Mouse (Mus musculus): Measurements from ENCODE around the gene Syt3. TPM values are rescaled to one million over a fixed set of nuclear protein-coding genes. Genes with fewer than 3 reads are reported as not detected.

Syt3 gene
- polyA plus RNA-seq, 1 experiment from 2014 or later, result 2.3 TPM

DNA sequence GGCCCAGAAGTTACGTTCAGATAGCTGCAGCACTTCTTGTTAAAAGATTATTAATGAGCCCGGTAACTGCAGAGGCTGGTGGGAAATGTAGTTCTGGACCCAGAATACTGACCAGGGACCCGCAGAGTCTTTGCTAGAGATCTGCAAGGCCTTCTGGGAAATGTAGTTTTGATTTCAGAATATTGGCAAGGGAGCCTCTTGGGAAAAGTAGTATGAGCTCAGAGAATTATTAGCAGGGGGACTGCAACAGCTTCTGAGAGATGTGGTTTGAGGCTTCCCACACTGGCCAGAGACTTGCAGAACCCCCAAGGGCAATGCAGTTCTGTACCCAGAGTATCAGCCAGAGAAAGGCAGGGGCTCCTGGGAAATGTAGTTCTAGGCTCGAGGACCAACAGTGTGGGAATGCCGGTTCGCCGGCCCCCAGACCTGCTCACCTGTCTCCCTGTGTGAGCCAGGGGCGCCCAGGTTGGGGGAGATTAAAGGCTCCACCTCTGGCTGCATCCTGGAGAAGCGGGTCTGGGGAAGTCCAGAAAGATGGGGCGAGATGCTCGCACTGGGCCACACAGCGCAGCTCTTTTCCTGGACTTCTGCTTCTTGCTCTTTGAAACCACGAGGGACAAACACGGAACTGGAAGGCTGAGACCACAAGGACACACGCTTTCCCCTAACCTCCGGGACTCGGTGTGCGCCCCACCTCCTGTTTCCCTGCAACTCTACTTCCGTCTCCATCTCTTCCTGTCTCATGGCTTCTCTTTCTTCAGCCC lies 9.8 kb upstream of the Syt3 start:
- peak overlapping the region; percentile 71 for H3K4me3 ChIP-seq (ENCODE audit: low read length)
- H3K36me3 ChIP-seq (ENCODE audit: control insufficient read depth, insufficient read depth, low read length), result no peaks in the 10 kb centered on the region
- no peaks in the 10 kb centered on the region for H3K9me3 ChIP-seq (ENCODE audit: control insufficient read depth, low read length)
- peak overlapping the region; percentile 88 for H3K4me2 ChIP-seq (ENCODE audit: low read depth, low read length)
- peaks cover 14% of the 10 kb centered on the region for H3K4me1 ChIP-seq (replicated peaks; ENCODE audit: control insufficient read depth, insufficient read depth, low read length)
- no peaks in the 10 kb centered on the region for H3K27me3 ChIP-seq (ENCODE audit: control insufficient read depth, insufficient read depth, low read depth, low read length)
- under 1% methylated on average over 19 of the region's 19 CpGs for WGBS
- H3K27ac ChIP-seq (ENCODE audit: low read length), result peak overlapping the region; percentile 76
- peak; percentile 92 for ATAC-seq (ENCODE audit: low read depth)
- H3K9ac ChIP-seq (ENCODE audit: low read length), result peak overlapping the region; percentile 76

DNA sequence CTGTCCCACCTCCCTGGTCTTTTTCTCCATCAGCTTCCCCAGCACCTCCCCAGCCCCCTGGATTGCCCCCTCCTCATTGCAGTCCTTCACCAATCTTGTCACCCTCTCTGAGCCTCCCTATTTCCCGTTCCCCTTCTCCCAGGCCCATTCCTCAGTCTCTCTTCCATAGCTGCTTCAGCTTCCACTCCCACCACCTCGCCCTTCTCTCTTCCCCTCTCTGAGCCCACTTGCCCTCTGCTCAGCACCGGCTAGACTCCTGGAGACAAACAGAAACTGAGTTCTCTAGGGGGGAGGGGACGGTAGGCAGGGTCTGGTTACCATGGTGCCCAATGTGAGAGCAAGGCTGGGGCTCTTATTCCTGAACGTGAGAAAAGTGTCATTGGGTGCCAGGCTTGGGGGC lies 9.1 kb upstream of the Syt3 start:
- Histone ChIP-seq H3K36me3 (ENCODE audit: control insufficient read depth, insufficient read depth, low read length) (no peaks in the 10 kb centered on the region), H3K9ac (ENCODE audit: low read length) (peak overlapping the region; percentile 76), H3K4me3 (ENCODE audit: low read length) (peak overlapping the region; percentile 71), H3K4me1 (replicated peaks; ENCODE audit: control insufficient read depth, insufficient read depth, low read length) (peaks cover 14% of the 10 kb centered on the region), H3K27me3 (ENCODE audit: control insufficient read depth, insufficient read depth, low read depth, low read length) (no peaks in the 10 kb centered on the region), H3K27ac (ENCODE audit: low read length) (peak overlapping the region; percentile 76), H3K9me3 (ENCODE audit: control insufficient read depth, low read length) (no peaks in the 10 kb centered on the region), H3K4me2 (ENCODE audit: low read depth, low read length) (peak overlapping the region; percentile 88)
- WGBS, result 5% methylated on average over 5 of the region's 5 CpGs
- 0 out of 2 replicates have a peak, but pooled peaks have one; percentile 18 for ATAC-seq (ENCODE audit: low read depth)

DNA sequence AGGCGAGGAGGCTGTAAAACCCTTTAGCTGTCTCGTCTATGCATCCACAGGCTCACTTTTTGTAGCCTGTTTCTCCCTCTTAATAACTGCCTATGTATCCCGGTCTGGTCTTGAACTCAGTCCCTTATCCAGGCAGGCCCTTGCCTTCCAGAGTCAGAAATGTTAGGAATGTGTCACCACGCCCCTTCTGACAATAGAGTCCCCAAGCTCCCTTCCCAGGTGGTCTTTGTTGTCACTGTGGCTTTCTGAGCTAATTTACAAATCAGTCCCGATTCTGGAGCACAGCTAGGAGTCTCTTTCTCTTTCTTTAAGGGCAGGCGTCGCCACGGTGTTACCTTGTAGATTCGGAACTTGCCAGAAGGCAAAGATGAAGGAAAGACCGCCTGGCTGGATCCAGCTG lies 8.7 kb upstream of the Syt3 start:
- no peaks in the 10 kb centered on the region for H3K27me3 ChIP-seq (ENCODE audit: control insufficient read depth, insufficient read depth, low read depth, low read length)
- no peak for ATAC-seq (ENCODE audit: low read depth)
- H3K4me1 ChIP-seq (replicated peaks; ENCODE audit: control insufficient read depth, insufficient read depth, low read length), result peaks cover 14% of the 10 kb centered on the region
- H3K4me3 ChIP-seq (ENCODE audit: low read length), result peak overlapping the region; percentile 71; the same call in 1 of the 2 replicates
- H3K36me3 ChIP-seq (ENCODE audit: control insufficient read depth, insufficient read depth, low read length), result no peaks in the 10 kb centered on the region
- WGBS, result 8% methylated on average over 10 of the region's 10 CpGs
- no peak overlapping the region for H3K9ac ChIP-seq (ENCODE audit: low read length)
- peak overlapping the region; percentile 76 for H3K27ac ChIP-seq (ENCODE audit: low read length)
- H3K4me2 ChIP-seq (ENCODE audit: low read depth, low read length), result peak overlapping the region; percentile 88
- no peaks in the 10 kb centered on the region for H3K9me3 ChIP-seq (ENCODE audit: control insufficient read depth, low read length)

DNA sequence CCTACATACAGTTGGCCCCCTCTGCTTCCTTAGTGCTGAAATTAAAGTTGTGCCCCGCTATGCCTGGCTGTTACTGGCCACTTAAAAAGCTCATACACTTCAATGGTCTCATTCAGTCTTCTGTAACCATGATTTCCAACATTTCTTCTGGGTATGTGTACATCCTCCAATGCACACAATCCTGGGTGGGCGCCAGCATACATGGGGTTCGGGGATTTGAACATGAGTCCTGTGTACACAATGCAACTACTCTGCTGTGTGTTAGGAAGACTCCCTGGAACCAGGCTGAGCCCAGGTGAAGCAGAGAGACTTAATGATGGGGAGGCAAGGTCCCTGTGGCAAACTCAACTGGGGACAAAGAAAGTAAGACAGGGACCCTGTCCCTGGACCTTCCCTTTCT lies 8.1 kb upstream of the Syt3 start:
- H3K4me3 ChIP-seq (ENCODE audit: low read length), result no peak overlapping the region
- H3K9ac ChIP-seq (ENCODE audit: low read length), result no peak overlapping the region
- WGBS, result 58% methylated on average over 3 of the region's 3 CpGs
- peaks cover 14% of the 10 kb centered on the region for H3K4me1 ChIP-seq (replicated peaks; ENCODE audit: control insufficient read depth, insufficient read depth, low read length)
- H3K27me3 ChIP-seq (ENCODE audit: control insufficient read depth, insufficient read depth, low read depth, low read length), result no peaks in the 10 kb centered on the region
- no peaks in the 10 kb centered on the region for H3K9me3 ChIP-seq (ENCODE audit: control insufficient read depth, low read length)
- no peak overlapping the region for H3K4me2 ChIP-seq (ENCODE audit: low read depth, low read length)
- no peak overlapping the region for H3K27ac ChIP-seq (ENCODE audit: low read length)
- ATAC-seq (ENCODE audit: low read depth), result no peak
- no peaks in the 10 kb centered on the region for H3K36me3 ChIP-seq (ENCODE audit: control insufficient read depth, insufficient read depth, low read length)

DNA sequence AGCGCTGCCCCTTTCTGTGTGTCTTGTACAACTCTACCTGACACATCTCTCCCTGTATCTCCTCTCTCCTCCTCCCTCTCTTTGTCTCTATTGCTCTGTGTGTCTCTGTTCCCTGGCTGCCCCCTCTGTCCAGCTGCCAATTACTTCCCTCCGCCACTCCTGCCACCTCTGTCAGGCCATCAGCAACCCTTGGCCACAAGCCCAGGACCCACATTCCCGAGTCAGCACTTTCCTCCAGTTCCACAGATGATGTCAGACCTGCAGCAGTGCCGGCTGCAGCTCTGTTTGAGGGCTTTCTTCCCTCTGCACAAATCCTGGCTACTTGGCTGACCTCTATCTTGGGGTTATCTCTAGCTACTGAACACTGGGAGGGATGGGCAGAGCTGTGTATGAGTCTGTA lies 5.6 kb upstream of the Syt3 start:
- peak; percentile 10; the same call in 1 of the 2 replicates for ATAC-seq (ENCODE audit: low read depth)
- Histone ChIP-seq H3K27me3 (ENCODE audit: control insufficient read depth, insufficient read depth, low read depth, low read length) (no peaks in the 10 kb centered on the region), H3K9ac (ENCODE audit: low read length) (no peak overlapping the region), H3K9me3 (ENCODE audit: control insufficient read depth, low read length) (no peaks in the 10 kb centered on the region), H3K27ac (ENCODE audit: low read length) (no peak overlapping the region), H3K4me2 (ENCODE audit: low read depth, low read length) (no peak overlapping the region), H3K4me3 (ENCODE audit: low read length) (no peak overlapping the region), H3K36me3 (ENCODE audit: control insufficient read depth, insufficient read depth, low read length) (no peaks in the 10 kb centered on the region), H3K4me1 (replicated peaks; ENCODE audit: control insufficient read depth, insufficient read depth, low read length) (peaks cover 14% of the 10 kb centered on the region)
- 24% methylated on average over 4 of the region's 4 CpGs for WGBS

DNA sequence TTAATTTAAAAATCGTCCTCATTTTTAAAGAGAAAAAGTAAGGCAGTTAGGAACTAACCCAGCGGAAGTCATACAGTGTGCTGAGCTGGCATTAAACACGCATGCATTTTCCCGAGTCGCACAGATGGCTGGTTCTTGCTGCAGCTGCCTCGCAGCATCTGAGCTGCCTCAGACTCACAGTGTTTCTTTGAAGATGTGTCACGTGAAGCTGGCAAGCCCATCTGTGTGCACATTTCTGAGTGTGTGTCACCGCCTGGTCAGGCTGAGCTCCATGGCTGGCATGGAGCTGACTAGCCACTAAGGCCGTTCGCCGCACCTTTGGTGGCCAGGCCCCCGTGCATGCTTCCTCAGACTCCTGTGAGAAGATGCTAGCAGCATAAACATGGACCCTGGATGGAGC lies 1.4 kb upstream of the Syt3 start:
- no peaks in the 10 kb centered on the region for H3K9me3 ChIP-seq (ENCODE audit: control insufficient read depth, low read length)
- no peak overlapping the region for H3K27ac ChIP-seq (ENCODE audit: low read length)
- H3K4me1 ChIP-seq (replicated peaks; ENCODE audit: control insufficient read depth, insufficient read depth, low read length), result peaks cover 7% of the 10 kb centered on the region
- WGBS, result 65% methylated on average over 12 of the region's 12 CpGs
- H3K4me2 ChIP-seq (ENCODE audit: low read depth, low read length), result no peak overlapping the region
- H3K4me3 ChIP-seq (ENCODE audit: low read length), result no peak overlapping the region
- no peaks in the 10 kb centered on the region for H3K27me3 ChIP-seq (ENCODE audit: control insufficient read depth, insufficient read depth, low read depth, low read length)
- no peak for ATAC-seq (ENCODE audit: low read depth)
- no peak overlapping the region for H3K9ac ChIP-seq (ENCODE audit: low read length)
- no peaks in the 10 kb centered on the region for H3K36me3 ChIP-seq (ENCODE audit: control insufficient read depth, insufficient read depth, low read length)

DNA sequence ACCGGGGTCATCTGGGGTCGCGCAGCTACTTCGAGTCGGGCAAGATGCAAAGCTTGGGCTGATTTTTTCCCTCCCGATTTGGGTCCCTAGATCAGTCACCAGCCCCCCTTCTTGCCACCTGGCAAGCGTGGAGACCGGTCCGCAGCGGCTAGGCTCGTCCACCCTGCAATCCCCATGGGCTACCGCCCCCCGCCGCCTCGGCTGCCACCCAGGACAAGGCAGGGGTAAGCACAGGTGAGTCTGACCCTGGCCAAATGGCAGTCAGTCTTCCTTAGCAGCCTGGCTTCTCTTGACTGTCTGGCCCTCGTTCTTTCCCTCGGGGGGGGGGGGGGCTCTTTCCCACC lies 786 bp downstream of the Syt3 start:
- WGBS, result 0% methylated on average over 17 of the region's 17 CpGs
- H3K4me1 ChIP-seq (replicated peaks; ENCODE audit: control insufficient read depth, insufficient read depth, low read length), result no peaks in the 10 kb centered on the region
- no peaks in the 10 kb centered on the region for H3K36me3 ChIP-seq (ENCODE audit: control insufficient read depth, insufficient read depth, low read length)
- peak overlapping the region; percentile 95 for H3K4me2 ChIP-seq (ENCODE audit: low read depth, low read length)
- H3K9ac ChIP-seq (ENCODE audit: low read length), result peak overlapping the region; percentile 55
- no peak overlapping the region for H3K27ac ChIP-seq (ENCODE audit: low read length)
- peak overlapping the region; percentile 54 for H3K4me3 ChIP-seq (ENCODE audit: low read length)
- no peaks in the 10 kb centered on the region for H3K9me3 ChIP-seq (ENCODE audit: control insufficient read depth, low read length)
- ATAC-seq (ENCODE audit: low read depth), result peak; percentile 57; the same call in 1 of the 2 replicates
- H3K27me3 ChIP-seq (ENCODE audit: control insufficient read depth, insufficient read depth, low read depth, low read length), result no peaks in the 10 kb centered on the region

DNA sequence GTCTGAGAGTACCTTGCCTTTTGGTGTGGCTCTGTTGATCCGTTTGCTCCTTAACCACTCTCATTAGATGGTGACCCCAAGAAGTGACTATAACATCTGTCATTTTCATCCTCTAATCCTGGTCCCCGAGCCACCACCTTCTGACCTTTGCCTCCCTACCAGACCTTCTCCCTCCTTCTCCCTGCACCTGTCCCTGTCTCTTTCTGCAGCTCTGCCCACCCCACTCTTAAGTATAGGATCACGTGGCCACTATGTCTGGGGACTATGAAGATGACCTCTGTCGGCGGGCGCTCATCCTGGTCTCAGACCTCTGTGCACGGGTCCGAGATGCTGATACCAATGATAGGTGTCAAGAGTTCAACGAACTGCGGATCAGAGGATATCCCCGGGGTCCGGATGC lies 1.8 kb downstream of the Syt3 start, which contains the start of gene 1700008O03Rik:
1700008O03Rik (minus strand) TSS at position 101 of the 400 bp plus-strand sequence.
- 71% methylated on average over 12 of the region's 12 CpGs for WGBS
- Histone ChIP-seq H3K9me3 (ENCODE audit: control insufficient read depth, low read length) (no peaks in the 10 kb centered on the region), H3K36me3 (ENCODE audit: control insufficient read depth, insufficient read depth, low read length) (no peaks in the 10 kb centered on the region), H3K4me1 (replicated peaks; ENCODE audit: control insufficient read depth, insufficient read depth, low read length) (no peaks in the 10 kb centered on the region), H3K27ac (ENCODE audit: low read length) (no peak within 1 kb of the TSS), H3K4me3 (ENCODE audit: low read length) (peak within 1 kb of the TSS; percentile 54), H3K9ac (ENCODE audit: low read length) (peak within 1 kb of the TSS; percentile 55), H3K4me2 (ENCODE audit: low read depth, low read length) (peak within 1 kb of the TSS; percentile 95), H3K27me3 (ENCODE audit: control insufficient read depth, insufficient read depth, low read depth, low read length) (peaks cover 2% of the 10 kb centered on the region; the same call in 1 of the 2 replicates)
- no peak for ATAC-seq (ENCODE audit: low read depth)

DNA sequence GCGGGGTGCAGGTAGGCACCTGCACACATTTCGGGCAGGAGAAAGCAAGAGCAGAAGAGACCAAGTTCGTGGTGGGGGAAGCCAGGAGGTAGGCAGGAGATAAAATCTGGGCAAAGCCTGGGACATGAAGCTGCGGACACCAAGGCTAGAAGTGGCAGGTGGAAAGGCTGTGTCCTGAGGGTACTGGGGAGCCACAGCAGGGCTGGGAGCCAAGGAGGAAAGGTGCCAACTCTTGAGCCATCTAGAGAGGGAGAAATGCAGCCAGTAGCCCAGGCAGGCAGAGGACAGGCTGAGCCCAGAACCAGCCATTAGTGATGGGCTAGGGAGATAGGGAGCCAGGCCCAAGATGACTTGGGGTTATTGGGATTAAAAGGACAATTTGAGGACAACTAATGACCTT lies 7.9 kb downstream of the Syt3 start:
- ATAC-seq (ENCODE audit: low read depth), result no peak
- Histone ChIP-seq H3K9me3 (ENCODE audit: control insufficient read depth, low read length) (no peaks in the 10 kb centered on the region), H3K4me3 (ENCODE audit: low read length) (no peak overlapping the region), H3K4me1 (replicated peaks; ENCODE audit: control insufficient read depth, insufficient read depth, low read length) (no peaks in the 10 kb centered on the region), H3K4me2 (ENCODE audit: low read depth, low read length) (no peak overlapping the region), H3K9ac (ENCODE audit: low read length) (no peak overlapping the region), H3K36me3 (ENCODE audit: control insufficient read depth, insufficient read depth, low read length) (no peaks in the 10 kb centered on the region), H3K27ac (ENCODE audit: low read length) (no peak overlapping the region), H3K27me3 (ENCODE audit: control insufficient read depth, insufficient read depth, low read depth, low read length) (peaks cover 2% of the 10 kb centered on the region; the same call in 1 of the 2 replicates)
- 74% methylated on average over 4 of the region's 4 CpGs for WGBS

All from lung, embryonic 16.5 days (tissue).